Mouse (Mus musculus) MEL (cell line): ENCODE measurements around the gene Atp8b4. TPM values are rescaled to one million over a fixed set of nuclear protein-coding genes. Genes with fewer than 3 reads are reported as not detected.

Source experiments
- DNase-seq: peaks from one replicate; pipeline ENCODE4 v3.0.0; 2011; ENCODE audit warnings: low read depth, low spot score
- H3K27ac ChIP-seq: 2 replicates; pipeline ENCODE4 v1.5.1; 2012; ENCODE audit warnings: low read depth, mild to moderate bottlenecking, control low read depth, low read length, moderate library complexity; ENCODE audit not compliant: control insufficient read depth
- H3K27me3 ChIP-seq, 2 experiments: fragments of 150-350 bp in 1 of 2; sonication (generic) in 1 of 2; 2 replicates each; pipeline ENCODE4 v1.6.1; 2012; ENCODE audit warnings: low read length in 2 of 2, mild to moderate bottlenecking in 2 of 2, improper control_type of control experiment in 1 of 2, moderate library complexity in 1 of 2; ENCODE audit not compliant: insufficient read depth in 2 of 2, control insufficient read depth in 1 of 2
- H3K36me3 ChIP-seq, 2 experiments: 2 replicates each; pipeline ENCODE4 v1.6.1; 2012 to 2014; ENCODE audit warnings: low read length in 2 of 2, improper control_type of control experiment in 1 of 2, inconsistent platforms in 1 of 2, mild to moderate bottlenecking in 1 of 2; ENCODE audit not compliant: insufficient read depth in 2 of 2, control insufficient read depth in 1 of 2
- H3K4me1 ChIP-seq, 2 experiments: fragments of 150-350 bp in 1 of 2; sonication (generic) in 1 of 2; 2 replicates each; pipeline ENCODE4 v1.6.1; 2012; ENCODE audit warnings: low read length in 2 of 2, improper control_type of control experiment in 1 of 2, mild to moderate bottlenecking in 1 of 2; ENCODE audit not compliant: insufficient read depth in 2 of 2, control insufficient read depth in 1 of 2
- H3K4me3 ChIP-seq, 2 experiments: fragments of 150-350 bp in 1 of 2; sonication (generic) in 1 of 2; 2 replicates each; pipeline ENCODE4 v1.5.1; 2012; ENCODE audit warnings: low read depth in 2 of 2, low read length in 2 of 2, mild to moderate bottlenecking in 2 of 2, moderate library complexity in 2 of 2, control low read depth in 1 of 2, improper control_type of control experiment in 1 of 2; ENCODE audit not compliant: control insufficient read depth in 1 of 2, insufficient read depth in 1 of 2
- H3K79me2 ChIP-seq: 2 replicates; pipeline ENCODE4 v1.6.1; 2012; ENCODE audit warnings: mild to moderate bottlenecking, low read length, moderate library complexity; ENCODE audit not compliant: control insufficient read depth, poor library complexity, insufficient read depth
- H3K9ac ChIP-seq: 2 replicates; pipeline ENCODE4 v1.6.1; 2012; ENCODE audit warnings: low read depth, mild to moderate bottlenecking, control low read depth, low read length, moderate library complexity; ENCODE audit not compliant: control insufficient read depth, poor library complexity, severe bottlenecking
- H3K9me3 ChIP-seq: fragments of 150-350 bp; sonication (generic); replicated peaks from 2 replicates; pipeline ENCODE4 v1.6.1; 2012; ENCODE audit warnings: mild to moderate bottlenecking, low read length, improper control_type of control experiment, moderate library complexity; ENCODE audit not compliant: insufficient read depth
- BHLHE40 ChIP-seq: IDR thresholded peaks from 2 replicates; pipeline ENCODE4 v1.6.1; 2012; ENCODE audit warnings: low read depth, mild to moderate bottlenecking, inconsistent platforms, low read length, improper control_type of control experiment, borderline replicate concordance
- CHD2 ChIP-seq: IDR thresholded peaks from 2 replicates; pipeline ENCODE4 v1.6.1; 2011; ENCODE audit warnings: low read length, improper control_type of control experiment
- CTCF ChIP-seq, 3 experiments: IDR thresholded peaks in 2 of 3; conservative IDR thresholded peaks in 1 of 3; 2 replicates each; pipeline ENCODE4 v1.5.1; 2011 to 2012; ENCODE audit warnings: low read length in 3 of 3, low read depth in 2 of 3, mild to moderate bottlenecking in 2 of 3, improper control_type of control experiment in 1 of 3, inconsistent platforms in 1 of 3, mixed read lengths in 1 of 3, moderate library complexity in 1 of 3; ENCODE audit not compliant: control insufficient read depth in 1 of 3, insufficient read depth in 1 of 3, poor library complexity in 1 of 3, severe bottlenecking in 1 of 3
- ETS1 ChIP-seq: IDR thresholded peaks from 2 replicates; pipeline ENCODE4 v1.6.1; 2012; ENCODE audit warnings: low read depth, mild to moderate bottlenecking, inconsistent platforms, low read length, improper control_type of control experiment, moderate library complexity
- GABPA ChIP-seq: IDR thresholded peaks from 2 replicates; pipeline ENCODE4 v1.6.1; 2012; ENCODE audit warnings: low read depth, mild to moderate bottlenecking, inconsistent platforms, low read length, improper control_type of control experiment, moderate library complexity
- JUND ChIP-seq: IDR thresholded peaks from 2 replicates; pipeline ENCODE4 v1.6.1; 2011; ENCODE audit warnings: low read depth, mild to moderate bottlenecking, improper control_type of control experiment, low read length
- KAT2A ChIP-seq: conservative IDR thresholded peaks from 2 replicates; pipeline ENCODE4 v1.6.1; 2012; ENCODE audit warnings: low read depth, low read length, improper control_type of control experiment, inconsistent platforms
- MAZ ChIP-seq: IDR thresholded peaks from 2 replicates; pipeline ENCODE4 v1.6.1; 2012; ENCODE audit warnings: low read depth, mild to moderate bottlenecking, inconsistent platforms, low read length, improper control_type of control experiment
- MXI1 ChIP-seq: IDR thresholded peaks from 2 replicates; pipeline ENCODE4 v1.6.1; 2011; ENCODE audit warnings: mild to moderate bottlenecking, low read depth, low read length, improper control_type of control experiment
- NRF1 ChIP-seq: IDR thresholded peaks from 2 replicates; pipeline ENCODE4 v1.6.1; 2014; ENCODE audit warnings: low read depth, mild to moderate bottlenecking, inconsistent platforms, low read length, improper control_type of control experiment, moderate library complexity; ENCODE audit not compliant: poor library complexity, insufficient read depth, severe bottlenecking
- POLR2AphosphoS5 ChIP-seq: IDR thresholded peaks from 2 replicates; pipeline ENCODE4 v1.6.1; 2012; ENCODE audit warnings: low read depth, borderline replicate concordance, mild to moderate bottlenecking, inconsistent platforms, low read length, moderate library complexity, mixed read lengths
- RCOR1 ChIP-seq: IDR thresholded peaks from 2 replicates; pipeline ENCODE4 v1.6.1; 2012; ENCODE audit warnings: low read depth, mild to moderate bottlenecking, inconsistent platforms, low read length, improper control_type of control experiment
- SMC3 ChIP-seq: IDR thresholded peaks from 2 replicates; pipeline ENCODE4 v1.6.1; 2011; ENCODE audit warnings: low read depth, low read length, improper control_type of control experiment
- TAL1 ChIP-seq: IDR thresholded peaks from 2 replicates; pipeline ENCODE4 v1.6.1; 2012; ENCODE audit warnings: mild to moderate bottlenecking, inconsistent platforms, low read length, moderate library complexity, mixed read lengths
- UBTF ChIP-seq: IDR thresholded peaks from 2 replicates; pipeline ENCODE4 v1.6.1; 2012; ENCODE audit warnings: low read depth, mild to moderate bottlenecking, inconsistent platforms, low read length, improper control_type of control experiment, moderate library complexity, borderline replicate concordance; ENCODE audit not compliant: insufficient read depth
- ZC3H11A ChIP-seq: IDR thresholded peaks from 2 replicates; pipeline ENCODE4 v1.6.1; 2012; ENCODE audit warnings: low read depth, mild to moderate bottlenecking, inconsistent platforms, low read length, improper control_type of control experiment
- ZMIZ1 ChIP-seq: IDR thresholded peaks from 2 replicates; pipeline ENCODE4 v1.6.1; 2012; ENCODE audit warnings: low read depth, mild to moderate bottlenecking, inconsistent platforms, low read length, improper control_type of control experiment, moderate library complexity
- ZNF384 ChIP-seq: IDR thresholded peaks from 2 replicates; pipeline ENCODE4 v1.6.1; 2012; ENCODE audit warnings: low read depth, mild to moderate bottlenecking, inconsistent platforms, low read length, improper control_type of control experiment
- polyA plus RNA-seq, 2 experiments: library from polyadenylated mRNA; stranded (reverse) in 1 of 2; unstranded in 1 of 2; fragments of >175 nt in 1 of 2; fragments of >200 nt in 1 of 2; gene quantifications; 2 replicates each; pipeline versions ENCODE4 v1.2.1 to v1.2.4; 2012; ENCODE audit warnings: low replicate concordance in 2 of 2, low read depth in 1 of 2; ENCODE audit not compliant: insufficient read length in 2 of 2, insufficient read depth in 1 of 2, missing spikeins in 1 of 2
- total RNA-seq: library from RNA; depleted of rRNA; stranded (reverse); fragments of 300-350 nt; gene quantifications from 2 replicates; pipeline ENCODE4 v1.2.3, GENCODE M21; 2012

Gene Atp8b4
- total and polyA plus RNA-seq, 3 experiments: not detected

GRCm38 (mm10) chr2:126450937-126451302 is 49.6 kb downstream of the Atp8b4 start:
- H3K9ac ChIP-seq: no peak overlapping the region
- H3K9me3 ChIP-seq: no peaks in the 10 kb centered on the region
- no peak overlapping the region for H3K27ac ChIP-seq
- no peak for DNase-seq
- TF ChIP-seq GABPA (no peak), BHLHE40 (no peak), ZMIZ1 (no peak), KAT2A (no peak), CHD2 (no peak), UBTF (no peak), NRF1 (no peak), ZC3H11A (no peak), SMC3 (no peak), ETS1 (no peak), JUND (no peak), MAZ (no peak), TAL1 (no peak), RCOR1 (no peak), CTCF (IDR thresholded peaks at IDR 0.05 in 2 of 3, conservative IDR thresholded peaks at IDR 0.05 in 1 of 3; ENCODE audit: control insufficient read depth in 1 of 3, insufficient read depth in 1 of 3, low read depth in 2 of 3, low read length in 3 of 3, poor library complexity in 1 of 3, severe bottlenecking in 1 of 3) (no peak), ZNF384 (no peak)
- no peaks in the 10 kb centered on the region for H3K79me2 ChIP-seq
- H3K27me3 ChIP-seq: peaks cover 0 to 3% of the 10 kb centered on the region in 2 experiments; a peak in 1 of 4 replicates
- no peaks in the 10 kb centered on the region for H3K36me3 ChIP-seq
- no peaks in the 10 kb centered on the region for H3K4me1 ChIP-seq
- H3K4me3 ChIP-seq: no peak overlapping the region

GRCm38 (mm10) chr2:126450210-126450936 is 50.1 kb downstream of the Atp8b4 start:
- H3K9ac ChIP-seq: no peak overlapping the region
- no peak for DNase-seq
- no peaks in the 10 kb centered on the region for H3K36me3 ChIP-seq
- no peaks in the 10 kb centered on the region for H3K79me2 ChIP-seq
- H3K4me1 ChIP-seq: no peaks in the 10 kb centered on the region
- H3K27ac ChIP-seq: no peak overlapping the region
- H3K9me3 ChIP-seq: no peaks in the 10 kb centered on the region
- no peak for TF ChIP-seq JUND
- no peak for TF ChIP-seq POLR2AphosphoS5
- TF ChIP-seq UBTF: no peak
- TF ChIP-seq MXI1: no peak
- TF ChIP-seq NRF1: no peak
- TF ChIP-seq KAT2A: no peak
- TF ChIP-seq, all 39 proteins: peak for 0
- Histone ChIP-seq H3K4me3 (no peak overlapping the region), H3K27me3 (peaks cover 0 to 3% of the 10 kb centered on the region in 2 experiments; a peak in 1 of 4 replicates)
